Mouse (Mus musculus): Measurements from ENCODE around the gene Prss56.

The Prss56 gene

GRCm38 (mm10) chr1:87183998-87184750 lies 1.1 kb downstream of the Prss56 start:
- ATAC-seq (ENCODE audit: insufficient number of reproducible peaks, low FRiP score, low TSS enrichment), result no peak

DNA sequence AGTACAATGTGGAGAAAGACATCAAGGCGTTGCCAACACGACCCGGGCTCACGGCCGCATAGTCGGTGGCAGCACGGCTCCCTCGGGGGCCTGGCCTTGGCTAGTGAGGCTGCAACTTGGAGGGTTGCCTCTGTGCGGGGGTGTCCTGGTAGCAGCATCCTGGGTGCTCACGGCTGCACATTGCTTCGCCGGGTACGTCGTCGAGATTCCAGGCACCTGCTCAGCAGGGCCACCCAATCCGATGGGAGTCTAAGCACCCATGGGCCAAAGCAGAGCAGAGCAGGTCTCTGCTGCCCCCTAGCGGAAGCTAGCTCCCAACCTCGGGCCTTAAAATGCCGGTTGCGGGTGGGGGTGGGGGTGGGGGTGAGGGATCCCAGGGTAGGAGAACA lies 1.6 kb downstream of the Prss56 start:
- peak; percentile 31; the same call in 1 of the 2 replicates for ATAC-seq (ENCODE audit: insufficient number of reproducible peaks, low FRiP score, low TSS enrichment)

GRCm38 (mm10) chr1:87185526-87185925 lies 2.4 kb downstream of the Prss56 start:
- ATAC-seq (ENCODE audit: insufficient number of reproducible peaks, low FRiP score, low TSS enrichment), result no peak

- ATAC-seq (ENCODE audit: insufficient number of reproducible peaks, low FRiP score, low TSS enrichment), result peak; percentile 5; the same call in 1 of the 2 replicates
Measured at GRCm38 (mm10) chr1:87186261-87187036, 3.3 kb downstream of the Prss56 start.

DNA sequence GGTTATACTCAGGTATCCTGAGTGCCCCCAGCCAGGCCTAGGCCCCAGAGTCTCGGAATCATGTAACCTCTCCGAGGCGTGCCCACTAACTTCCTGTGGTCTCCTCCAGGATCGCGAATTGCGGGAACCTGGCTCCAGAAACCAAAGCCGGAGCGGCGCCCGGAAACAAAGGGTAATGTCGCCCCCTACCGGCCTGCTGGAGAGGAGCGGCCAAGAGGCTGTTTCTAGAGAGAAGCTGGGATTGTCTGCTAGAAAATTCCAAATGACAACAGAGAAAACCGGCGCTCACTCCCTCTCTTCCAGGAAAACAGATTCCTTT lies 3.9 kb downstream of the Prss56 start:
- ATAC-seq (ENCODE audit: insufficient number of reproducible peaks, low FRiP score, low TSS enrichment), result peak; percentile 49; the same call in 1 of the 2 replicates

GRCm38 (mm10) chr1:87190429-87190828 lies 7.3 kb downstream of the Prss56 start, which contains the start of gene Chrnd:
Chrnd (plus strand) TSS chr1:87190607.
- ATAC-seq (ENCODE audit: insufficient number of reproducible peaks, low FRiP score, low TSS enrichment), result no peak

GRCm38 (mm10) chr1:87197296-87197695 lies 14.2 kb downstream of the Prss56 start:
- no peak for ATAC-seq (ENCODE audit: insufficient number of reproducible peaks, low FRiP score, low TSS enrichment)

DNA sequence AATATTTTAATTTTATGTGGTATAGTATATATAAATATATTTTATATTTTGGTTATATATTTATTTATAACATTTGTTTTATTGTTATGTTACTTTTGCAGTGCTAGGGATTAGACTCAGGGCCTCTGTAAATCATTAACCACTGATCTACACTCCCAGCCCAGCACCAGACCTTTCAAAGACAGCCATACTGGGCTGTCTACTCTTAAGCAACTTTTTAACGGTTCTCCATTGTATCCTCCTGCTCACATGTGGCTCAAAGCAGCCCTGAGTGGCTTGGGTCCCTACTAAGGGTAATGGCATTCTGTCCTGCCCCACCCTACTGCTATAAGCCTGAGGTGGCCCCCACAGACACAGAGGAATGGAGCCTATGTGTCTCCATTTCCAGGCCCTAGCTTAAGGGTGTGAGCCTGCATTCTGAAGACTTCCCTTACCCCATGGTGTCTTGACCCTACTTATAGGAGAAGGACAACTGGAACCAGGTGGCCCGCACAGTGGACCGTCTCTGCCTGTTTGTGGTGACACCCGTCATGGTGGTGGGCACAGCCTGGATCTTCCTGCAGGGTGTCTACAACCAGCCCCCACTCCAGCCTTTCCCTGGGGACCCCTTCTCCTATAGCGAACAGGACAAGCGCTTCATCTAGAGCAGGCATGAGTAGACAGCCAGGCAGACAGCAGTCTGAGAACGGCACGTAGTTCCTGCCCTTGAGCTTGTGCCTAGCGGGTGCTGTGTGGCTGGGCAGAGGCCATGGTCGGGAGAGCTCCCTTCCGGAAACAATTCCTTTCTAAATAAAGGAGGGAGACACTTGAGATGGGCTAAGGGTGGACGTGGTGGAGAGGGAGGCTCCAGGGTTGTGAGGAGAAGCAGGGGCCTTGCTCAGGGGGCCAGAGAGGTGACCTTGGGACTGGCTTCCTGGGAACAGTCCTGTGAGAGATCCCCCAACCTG lies 15.3 kb downstream of the Prss56 start:
- ATAC-seq (ENCODE audit: insufficient number of reproducible peaks, low FRiP score, low TSS enrichment), result no peak

DNA sequence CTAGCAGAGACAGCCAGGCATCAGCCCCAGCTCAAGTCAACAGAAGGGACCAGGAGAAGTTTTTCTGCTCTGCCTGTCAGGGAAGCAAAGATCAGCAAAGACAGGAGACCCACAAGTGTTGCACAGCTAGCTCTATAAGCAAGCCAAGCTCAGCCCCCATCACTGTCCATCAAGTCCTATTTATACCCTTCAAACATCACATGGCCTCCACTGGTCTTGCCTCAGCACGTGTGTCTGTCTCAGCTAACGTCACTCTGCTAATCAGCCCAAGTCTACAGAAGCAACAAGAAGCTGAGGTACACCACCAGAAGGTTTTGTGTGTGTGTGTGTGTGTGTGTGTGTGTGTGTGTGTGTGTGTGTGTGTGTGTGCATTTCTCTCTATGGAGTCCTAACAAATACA lies 17.7 kb downstream of the Prss56 start:
- ATAC-seq (ENCODE audit: insufficient number of reproducible peaks, low FRiP score, low TSS enrichment), result no peak

DNA sequence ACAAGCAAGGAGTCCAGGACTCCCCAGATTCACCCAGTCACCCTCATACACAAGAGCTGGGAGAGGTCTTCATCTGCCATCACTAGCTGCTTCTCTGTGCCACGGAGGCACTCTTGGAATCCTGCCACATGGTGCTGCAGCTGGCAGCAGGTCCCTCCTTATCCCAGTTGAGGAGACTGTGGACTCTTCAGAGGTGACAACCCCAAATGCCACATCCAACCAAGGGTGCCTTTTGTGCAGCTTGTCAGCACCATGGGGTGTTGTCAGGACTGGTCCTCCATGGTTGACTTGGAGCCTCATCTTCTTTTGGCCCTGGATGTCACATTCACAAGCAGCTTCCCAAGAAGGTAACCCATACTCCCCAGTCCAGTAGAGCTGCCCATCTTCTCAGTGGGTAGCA lies 18.7 kb downstream of the Prss56 start:
- no peak for ATAC-seq (ENCODE audit: insufficient number of reproducible peaks, low FRiP score, low TSS enrichment)

- ATAC-seq (ENCODE audit: insufficient number of reproducible peaks, low FRiP score, low TSS enrichment), result no peak
Measured at GRCm38 (mm10) chr1:87203779-87204178, 20.7 kb downstream of the Prss56 start.

DNA sequence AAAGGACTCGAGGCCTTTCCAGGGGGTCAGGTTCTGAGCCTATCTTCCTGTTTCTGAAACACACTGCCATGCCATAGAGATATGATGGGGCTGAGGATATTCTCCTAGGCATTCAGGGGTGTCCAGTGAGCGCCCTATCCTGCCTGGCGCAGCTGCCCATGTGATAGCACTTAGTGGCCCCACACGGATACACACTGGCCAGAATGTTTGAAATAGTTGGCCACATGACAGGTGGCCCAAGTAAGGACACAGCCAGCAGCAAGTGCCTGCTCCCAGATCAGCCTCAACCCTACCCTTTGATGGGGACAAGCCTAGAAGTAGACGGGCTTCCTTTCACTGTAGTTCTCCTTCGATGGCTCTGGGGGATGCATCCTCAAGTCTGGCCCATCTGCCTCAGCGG lies 21.4 kb downstream of the Prss56 start, which contains the start of gene Chrng:
TSS of gene Chrng (plus strand) at position 193 of the 400 bp plus-strand sequence.
- no peak for ATAC-seq (ENCODE audit: insufficient number of reproducible peaks, low FRiP score, low TSS enrichment)

GRCm38 (mm10) chr1:87205038-87205437 lies 21.9 kb downstream of the Prss56 start:
- no peak for ATAC-seq (ENCODE audit: insufficient number of reproducible peaks, low FRiP score, low TSS enrichment)

GRCm38 (mm10) chr1:87205502-87205901 lies 22.4 kb downstream of the Prss56 start:
- ATAC-seq (ENCODE audit: insufficient number of reproducible peaks, low FRiP score, low TSS enrichment), result no peak

GRCm38 (mm10) chr1:87206339-87206738 lies 23.2 kb downstream of the Prss56 start:
- ATAC-seq (ENCODE audit: insufficient number of reproducible peaks, low FRiP score, low TSS enrichment), result no peak

- no peak for ATAC-seq (ENCODE audit: insufficient number of reproducible peaks, low FRiP score, low TSS enrichment)
Measured at GRCm38 (mm10) chr1:87211431-87211830, 28.3 kb downstream of the Prss56 start.

- ATAC-seq (ENCODE audit: insufficient number of reproducible peaks, low FRiP score, low TSS enrichment), result peak; percentile 93
Measured at GRCm38 (mm10) chr1:87213735-87214704, 30.9 kb downstream of the Prss56 start, which contains the start of gene Eif4e2. Eif4e2 (plus strand) TSS chr1:87213914.

DNA sequence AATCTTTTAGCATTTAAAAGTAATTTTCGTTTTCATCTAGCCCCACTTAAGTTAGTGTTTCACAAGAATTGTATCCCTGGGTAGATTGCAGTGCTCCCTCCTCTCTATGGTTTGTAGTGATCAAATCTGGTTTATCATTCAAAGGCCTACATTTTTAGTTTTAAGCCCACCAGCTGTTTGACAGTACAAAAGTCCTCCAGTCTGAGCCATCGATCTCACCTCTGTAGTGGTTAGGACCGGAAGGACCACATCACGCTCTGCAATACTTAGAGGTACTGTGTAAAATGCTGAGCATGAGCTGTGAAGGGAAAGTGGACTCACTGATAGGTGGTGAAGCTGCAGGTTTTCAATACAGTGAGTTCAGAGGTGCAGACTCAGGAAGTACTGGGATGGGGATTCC lies 31.6 kb downstream of the Prss56 start:
- no peak for ATAC-seq (ENCODE audit: insufficient number of reproducible peaks, low FRiP score, low TSS enrichment)

DNA sequence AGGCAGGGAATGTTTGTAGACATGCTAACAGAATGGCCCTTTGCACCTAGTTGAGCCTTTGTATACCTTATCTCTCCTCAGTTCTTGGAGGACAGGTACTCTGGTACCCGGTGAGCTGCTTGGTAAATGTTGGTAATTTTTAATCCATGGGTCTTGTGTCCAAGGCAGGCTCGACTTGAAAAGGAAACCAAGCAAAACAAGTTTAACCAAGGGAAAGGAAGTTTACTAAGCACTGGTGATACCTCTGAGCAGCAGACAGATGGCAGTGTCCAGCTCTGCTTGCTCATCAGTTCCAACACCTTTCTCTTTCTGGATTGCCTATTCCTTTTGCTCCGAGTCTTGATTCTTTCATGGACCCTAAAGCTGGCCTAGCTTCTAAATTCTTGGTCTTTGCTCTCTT lies 34.8 kb downstream of the Prss56 start:
- ATAC-seq (ENCODE audit: insufficient number of reproducible peaks, low FRiP score, low TSS enrichment), result no peak
